Mouse (Mus musculus): ENCODE measurements around the gene Map1s.

The Map1s gene

DNA sequence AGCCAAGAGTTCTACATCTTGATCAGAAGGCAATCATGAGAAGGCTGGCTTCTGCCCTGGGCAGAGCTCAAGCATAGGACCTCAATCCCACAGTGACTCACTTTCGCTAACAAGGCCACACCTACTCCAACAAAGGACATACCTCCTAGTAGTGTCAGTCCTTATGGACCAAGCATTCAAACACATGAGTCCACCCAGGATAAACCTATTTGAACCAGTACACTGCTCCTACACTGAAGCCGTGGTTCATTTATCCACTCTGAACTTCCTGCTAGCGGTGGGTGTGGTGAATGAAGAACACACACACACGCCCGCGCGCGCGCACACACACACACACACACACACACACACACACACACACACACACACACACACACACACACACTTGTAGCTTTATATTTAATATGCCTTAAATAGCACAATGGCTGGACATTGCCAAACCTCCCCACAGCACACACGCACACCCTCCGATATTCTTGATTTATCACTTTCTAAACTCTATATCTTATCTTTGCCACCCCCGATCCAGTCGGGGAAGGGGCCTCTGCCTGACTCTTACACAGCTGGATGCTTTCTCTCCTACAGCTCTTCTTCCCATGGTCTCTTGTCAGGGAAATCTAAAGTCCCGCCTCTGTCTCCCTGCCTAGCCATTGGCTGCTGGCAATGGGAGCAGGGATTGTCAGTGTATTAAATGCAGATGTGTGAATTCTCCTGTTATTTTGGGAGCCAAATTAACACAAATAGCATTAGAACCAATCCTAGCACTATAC lies 55.2 kb downstream of the Map1s start:
- DNase-seq: peak; percentile 51

DNA sequence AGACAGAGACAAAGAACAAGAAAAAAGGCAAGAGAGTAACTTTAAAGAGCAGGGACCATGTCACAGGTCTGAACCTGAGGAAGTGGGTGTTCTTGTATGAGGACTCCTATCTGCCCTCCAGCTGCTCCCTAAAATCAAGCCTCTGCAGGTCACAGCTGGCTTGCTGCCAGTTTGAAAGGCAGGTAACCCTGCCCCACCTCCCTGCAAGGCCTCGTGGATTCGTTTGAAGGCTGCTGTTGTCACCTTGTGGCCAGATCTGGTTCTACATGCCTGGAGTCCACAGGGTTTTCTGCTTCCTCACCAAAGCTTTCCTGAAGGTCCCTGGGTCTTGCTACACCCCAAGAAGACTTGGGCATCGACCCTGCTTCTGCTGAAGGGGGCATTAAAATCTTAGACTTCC lies 58.4 kb downstream of the Map1s start:
- peak; percentile 89 for DNase-seq

DNA sequence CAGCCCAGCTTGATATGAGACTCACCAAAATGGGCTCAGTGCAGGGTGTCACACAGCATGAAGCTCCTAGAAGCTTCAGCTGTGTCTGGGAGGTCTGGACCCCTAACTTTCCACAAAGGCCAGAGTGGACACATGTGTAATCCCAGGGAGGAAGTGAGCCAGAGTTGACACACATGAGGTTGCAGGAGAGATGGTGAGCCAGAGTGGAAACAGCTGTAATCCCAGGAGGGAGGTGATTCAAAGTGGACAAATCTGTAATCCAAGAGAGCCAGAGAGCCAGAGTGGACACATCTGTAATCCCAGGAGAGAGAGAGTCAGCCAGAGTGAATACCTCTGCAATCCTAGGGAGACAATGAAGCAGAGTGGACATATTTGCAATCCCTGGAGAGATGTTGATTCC lies 59.1 kb downstream of the Map1s start:
- peak; percentile 94 for DNase-seq
